Mouse (Mus musculus): Measurements from ENCODE around the gene Zfp273.
"Not testable (repeated sequence)": the region's sequence is repeated elsewhere in the genome, so short reads cannot be mapped to it uniquely, and the experiment has no call there.

DNA sequence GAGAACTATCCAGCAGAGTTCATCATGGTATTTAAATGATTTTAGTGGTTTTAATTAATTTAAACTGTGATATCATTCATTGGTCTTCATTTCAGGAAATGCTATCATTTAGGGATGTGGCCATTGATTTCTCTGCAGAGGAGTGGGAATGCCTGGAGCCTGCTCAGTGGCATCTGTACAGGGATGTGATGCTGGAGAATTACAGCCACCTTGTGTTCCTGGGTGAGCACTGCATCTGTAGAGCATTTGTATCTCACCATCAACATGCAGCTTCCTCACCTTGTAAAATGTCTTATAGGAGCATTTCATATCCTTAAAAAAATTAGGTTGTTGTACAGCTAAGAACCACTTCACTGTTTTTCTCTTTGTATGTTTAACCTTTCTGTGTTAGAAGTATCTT, 19.6 kb downstream of the Zfp273 start:
- peak; percentile 26 for TF ChIP-seq CTCF (IDR thresholded peaks at IDR 0.05; ENCODE audit: low read depth)
- TF ChIP-seq EP300 (IDR thresholded peaks at IDR 0.05; ENCODE audit: low read depth), result not testable (repeated sequence)
